Mouse (Mus musculus) large intestine, adult 2 months (tissue): ENCODE data around the gene Mavs. TPM values are rescaled to one million over a fixed set of nuclear protein-coding genes. Genes with fewer than 3 reads are reported as not detected.
"Not testable (repeated sequence)": the region's sequence is repeated elsewhere in the genome, so short reads cannot be mapped to it uniquely, and the experiment has no call there.

Experiments used
- DNase-seq: peaks from one replicate; pipeline ENCODE4 v3.0.0-alpha.2; 2012; ENCODE audit warnings: low read depth, low spot score
- WGBS: fragments of 180-500 bp; shearing (Covaris S2); methylation state at CpG from one replicate; pipeline ENCODE4 v1.1.7; 2018; 5-methylcytosine and 5-hydroxymethylcytosine counted together
- polyA plus RNA-seq: library from polyadenylated mRNA; depleted of rRNA; stranded (reverse); fragments of >200 nt; gene quantifications from 2 replicates; pipeline ENCODE4 v1.2.3, GENCODE M21; 2012

The Mavs gene
- polyA plus RNA-seq, 1 experiment, result 66.1 TPM

DNA sequence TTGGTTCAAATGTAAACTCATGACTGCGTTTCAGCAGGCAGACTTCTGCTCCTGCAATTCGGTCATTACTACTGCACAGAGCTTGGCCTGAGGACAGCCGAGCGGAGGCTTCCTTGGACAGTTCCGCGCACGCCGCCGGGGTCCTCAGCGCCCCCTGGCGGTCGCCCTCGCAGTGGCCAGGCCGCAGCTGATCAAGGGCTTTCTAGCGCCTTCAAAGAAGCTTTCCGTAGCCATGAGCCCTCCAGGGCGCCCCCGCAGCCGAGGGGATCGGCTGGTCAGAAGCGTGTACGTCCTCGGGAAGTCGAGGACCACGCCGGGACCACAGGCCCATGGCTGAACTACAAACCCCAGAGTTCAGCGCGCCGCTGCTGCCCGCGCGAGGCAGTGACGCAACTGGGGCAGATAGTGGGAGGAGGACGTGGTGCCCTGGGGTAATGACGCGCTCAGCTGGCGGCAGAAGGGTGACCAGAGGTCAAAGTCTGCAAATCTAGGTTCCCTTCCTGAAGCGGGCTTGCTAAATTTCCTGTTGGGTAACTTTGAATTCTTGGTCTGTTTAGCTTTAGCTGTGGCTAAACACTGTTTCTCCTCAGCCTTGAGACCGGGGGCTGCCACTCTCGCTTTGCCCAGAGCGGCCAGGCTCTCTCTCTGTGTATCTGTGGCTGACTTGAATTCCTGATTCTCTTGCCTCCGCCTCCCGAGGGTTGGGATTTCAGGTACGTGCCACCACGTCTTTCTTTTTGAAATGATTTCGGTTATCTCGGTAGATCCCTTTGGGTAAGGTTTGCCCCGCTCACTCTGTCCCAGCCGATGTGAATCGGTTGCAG lies 23.7 kb upstream of the Mavs start:
- DNase-seq, result no peak
- WGBS, result 1% methylated on average over 50 of the region's 50 CpGs

DNA sequence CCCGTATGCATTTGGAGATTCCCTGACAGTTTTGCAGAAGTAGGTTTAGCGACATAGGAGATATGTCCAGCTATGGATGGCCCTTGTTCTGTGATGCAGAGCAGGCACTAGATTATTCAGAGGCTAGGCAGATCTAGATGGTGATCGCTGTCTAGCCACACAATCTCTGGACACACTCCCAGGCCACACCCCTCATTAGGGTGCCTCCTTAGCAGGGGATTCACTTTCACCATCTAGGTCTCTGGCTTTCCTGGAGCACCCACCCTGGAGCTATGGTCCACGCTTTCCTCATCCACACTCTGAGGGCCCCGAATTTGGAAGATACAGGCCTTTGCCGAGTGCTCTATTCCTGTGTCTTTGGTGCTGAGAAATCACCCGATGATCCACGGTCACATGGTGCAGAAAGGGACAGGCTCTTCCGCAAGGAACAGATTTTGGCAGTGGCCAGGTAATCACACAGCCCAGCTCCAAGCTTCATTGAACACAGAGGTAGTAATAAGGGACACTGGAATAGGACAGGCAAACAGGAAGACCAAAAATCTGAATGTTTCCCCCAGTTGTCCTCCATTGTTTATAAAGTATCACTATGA lies 22.7 kb upstream of the Mavs start:
- WGBS, result 16% methylated on average over 9 of the region's 9 CpGs
- DNase-seq, result no peak

DNA sequence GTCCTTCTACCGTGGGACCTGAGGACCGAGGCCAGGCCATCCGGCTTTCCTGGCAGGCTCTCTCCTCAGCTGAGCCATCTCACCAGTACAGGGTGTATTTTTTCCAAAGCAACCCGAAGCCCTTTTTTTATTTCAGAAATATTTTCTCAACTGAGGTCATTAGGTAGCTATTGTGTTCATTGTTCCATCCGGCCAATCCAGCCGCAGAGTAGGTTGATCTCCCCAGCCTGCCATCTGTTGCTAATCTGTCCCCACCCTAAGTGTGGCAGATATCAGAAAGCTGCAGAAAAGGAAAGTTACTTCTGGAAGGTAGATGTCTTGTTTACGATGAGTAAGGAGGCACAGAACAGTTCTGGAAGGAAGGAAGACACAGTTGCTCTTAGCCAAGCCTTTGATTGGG lies 20.1 kb upstream of the Mavs start:
- DNase-seq, result no peak
- 44% methylated on average over 7 of the region's 7 CpGs for WGBS

DNA sequence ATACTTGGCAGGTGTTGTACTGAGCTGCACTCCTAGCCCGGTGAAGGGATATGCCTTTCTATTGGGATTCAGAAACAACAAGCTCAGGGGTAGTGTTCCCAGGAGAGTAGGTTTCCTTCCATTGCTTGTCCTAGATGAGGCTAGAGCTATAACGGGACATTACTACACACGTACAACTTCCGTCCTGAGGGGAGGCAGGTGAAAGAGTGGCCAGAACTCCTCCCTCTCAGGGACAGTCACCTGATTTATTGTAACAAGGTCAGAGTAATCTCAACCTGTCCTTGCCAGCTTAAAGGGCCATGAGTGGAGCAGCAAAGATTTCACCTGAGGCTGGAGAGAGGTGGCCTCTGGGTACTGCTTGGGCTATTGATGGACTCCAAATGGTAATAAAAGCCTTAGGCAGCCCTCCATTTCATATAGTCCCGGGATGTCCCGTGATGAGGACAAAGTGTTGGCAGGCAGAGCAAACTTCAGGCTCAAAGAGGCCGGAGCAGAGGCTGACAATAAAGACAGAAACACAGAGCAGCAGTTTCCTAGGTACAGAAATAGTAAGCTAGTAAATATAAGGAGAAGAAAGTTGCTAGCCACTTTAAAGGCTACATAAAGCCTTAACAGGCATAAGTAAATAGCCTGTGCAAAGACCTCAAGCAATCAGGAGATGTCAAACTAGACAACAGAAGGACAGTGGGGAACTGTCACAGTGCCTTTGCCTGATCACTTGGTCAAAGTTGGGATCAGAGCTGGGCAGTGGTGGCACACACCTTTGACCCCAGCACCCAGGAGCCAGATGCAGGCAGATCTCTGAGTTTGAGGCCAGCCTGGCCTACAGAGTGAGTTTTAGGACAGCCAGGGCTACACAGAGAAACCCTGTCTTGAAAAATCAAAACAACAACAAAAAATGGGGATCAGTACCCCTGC lies 17.7 kb upstream of the Mavs start:
- 21% methylated on average over 7 of the region's 7 CpGs for WGBS
- DNase-seq, result no peak

DNA sequence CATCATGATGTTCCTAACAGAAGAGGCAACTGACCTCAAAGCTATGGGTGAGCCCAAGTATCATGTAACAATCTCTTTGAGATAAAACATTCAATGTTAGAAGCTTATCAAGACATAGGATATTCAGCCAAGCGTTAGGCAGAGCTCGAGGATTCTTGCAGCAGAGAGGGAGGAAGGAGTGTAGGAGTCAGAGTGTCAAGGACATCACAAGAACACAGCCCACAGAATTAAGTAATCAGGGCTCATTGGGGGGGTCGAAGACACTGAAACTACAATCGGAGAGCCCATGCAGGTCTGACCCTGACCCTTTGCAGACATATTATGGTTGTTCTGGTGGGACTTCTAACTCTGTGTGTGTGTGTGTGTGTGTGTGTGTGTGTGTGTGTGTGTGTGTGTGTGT lies 13.8 kb upstream of the Mavs start:
- 83% methylated on average over 4 of the region's 4 CpGs for WGBS
- no peak for DNase-seq

DNA sequence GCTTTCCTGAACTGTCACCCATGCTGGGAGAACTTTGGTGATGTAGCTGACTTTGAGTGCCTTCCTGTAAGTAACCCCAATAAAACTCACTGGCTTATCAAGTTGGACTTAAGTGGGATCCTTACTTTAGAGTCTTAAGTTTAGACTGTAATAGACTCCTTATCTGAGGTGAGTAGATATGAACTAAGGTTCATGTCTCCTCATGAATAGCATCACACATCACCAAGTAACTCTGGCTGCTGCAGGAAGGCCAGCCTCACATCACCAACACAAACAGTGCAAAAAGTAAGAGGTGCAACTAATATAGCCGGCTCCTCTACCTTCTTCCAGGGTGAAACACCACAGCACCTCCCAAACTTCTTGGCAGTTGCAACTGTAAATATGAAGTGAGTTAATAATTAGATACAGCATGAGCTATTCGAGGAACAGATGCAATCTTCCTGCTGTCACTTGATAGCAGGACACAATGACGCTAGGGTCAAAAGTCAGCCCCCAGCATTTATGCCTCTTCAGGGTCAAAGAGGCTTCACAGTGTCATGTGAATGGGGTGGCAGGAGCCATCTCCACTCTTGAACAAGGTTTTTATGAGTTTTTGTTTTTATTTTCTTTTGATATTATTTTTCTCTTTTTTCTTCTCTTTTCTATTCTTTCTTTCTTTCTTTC lies 11.9 kb upstream of the Mavs start:
- WGBS, result 34% methylated on average over 3 of the region's 3 CpGs
- DNase-seq, result no peak

DNA sequence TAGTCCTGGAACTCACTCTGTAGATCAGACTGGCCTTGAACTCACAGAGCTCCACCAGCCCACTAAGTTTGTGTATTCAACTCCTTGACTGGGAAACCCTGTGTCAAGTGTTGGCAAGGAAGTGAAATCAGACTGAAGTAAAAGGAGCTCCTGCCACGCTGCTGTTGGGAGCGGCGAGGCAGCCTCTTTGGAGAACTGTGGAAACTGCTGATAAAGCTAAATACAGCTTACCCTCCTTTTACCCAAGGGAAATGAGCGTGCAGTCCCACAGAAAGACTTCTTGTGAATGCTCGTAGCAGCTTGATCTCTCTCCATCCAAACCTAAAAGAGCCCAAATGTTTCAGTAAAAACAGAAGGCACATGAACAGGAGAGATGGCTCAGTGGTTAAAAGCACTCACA lies 11.3 kb upstream of the Mavs start:
- 17% methylated on average over 5 of the region's 5 CpGs for WGBS
- no peak for DNase-seq

DNA sequence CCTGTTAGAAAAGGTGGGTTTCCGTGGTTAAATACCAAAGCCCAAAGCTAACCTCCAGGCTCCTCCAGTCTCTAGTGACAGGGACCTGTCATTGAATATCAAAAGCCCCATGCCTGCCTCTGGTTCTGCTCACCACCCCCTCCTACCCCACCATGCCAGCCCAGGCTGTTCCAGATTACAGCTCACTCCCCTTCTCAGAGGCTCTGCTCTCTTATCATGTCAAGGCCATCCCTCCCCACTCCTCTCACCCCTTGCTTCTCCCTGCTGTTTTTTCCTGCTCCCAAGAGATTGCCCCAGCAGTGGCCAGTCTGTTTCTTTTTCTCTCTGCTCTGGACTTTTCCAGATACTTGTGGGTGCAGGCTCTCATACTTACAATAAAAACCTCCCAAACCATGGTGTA lies 10.3 kb upstream of the Mavs start:
- no peak for DNase-seq
- WGBS, result 96% methylated on average over 1 of the region's 1 CpGs

DNA sequence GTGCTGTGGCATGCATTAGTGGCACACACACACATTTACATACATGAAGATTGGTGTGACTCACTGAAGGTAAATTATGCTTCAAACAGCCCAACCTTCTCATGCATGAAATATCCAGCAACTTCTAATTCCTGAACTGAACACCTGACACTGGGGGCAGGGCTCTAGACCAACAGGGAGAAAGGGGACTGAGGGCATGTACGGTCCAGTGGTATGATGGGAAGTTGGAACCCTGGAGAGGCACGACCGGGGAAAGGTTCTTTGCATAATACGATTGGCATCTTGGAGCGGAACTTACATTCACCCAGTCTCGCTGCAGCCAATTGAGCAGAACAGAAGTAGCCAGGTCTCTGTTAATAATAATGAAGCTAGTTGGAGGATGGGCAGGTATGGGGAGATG lies 8.7 kb upstream of the Mavs start:
- no peak for DNase-seq
- 93% methylated on average over 6 of the region's 6 CpGs for WGBS

DNA sequence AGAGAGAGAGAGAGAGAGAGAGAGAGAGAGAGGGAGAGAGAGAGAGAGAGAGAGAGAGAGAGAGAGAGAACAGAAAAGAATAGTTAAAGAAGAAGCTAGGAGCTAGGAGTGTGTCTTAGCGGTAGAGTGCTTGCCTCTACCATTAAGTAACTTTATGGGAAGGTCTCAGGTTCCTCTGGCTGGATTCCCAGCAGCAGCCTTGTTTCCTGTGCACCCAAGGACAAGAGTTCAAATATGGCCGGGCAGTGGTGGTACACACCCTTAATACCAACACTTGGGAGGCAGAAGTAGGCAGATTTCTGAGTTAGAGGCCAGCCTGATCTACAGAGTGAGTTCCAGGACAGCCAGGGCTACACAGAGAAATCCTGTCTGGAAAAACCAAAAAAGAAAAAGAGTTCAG lies 7.2 kb upstream of the Mavs start:
- WGBS, result 33% methylated on average over 2 of the region's 2 CpGs

DNA sequence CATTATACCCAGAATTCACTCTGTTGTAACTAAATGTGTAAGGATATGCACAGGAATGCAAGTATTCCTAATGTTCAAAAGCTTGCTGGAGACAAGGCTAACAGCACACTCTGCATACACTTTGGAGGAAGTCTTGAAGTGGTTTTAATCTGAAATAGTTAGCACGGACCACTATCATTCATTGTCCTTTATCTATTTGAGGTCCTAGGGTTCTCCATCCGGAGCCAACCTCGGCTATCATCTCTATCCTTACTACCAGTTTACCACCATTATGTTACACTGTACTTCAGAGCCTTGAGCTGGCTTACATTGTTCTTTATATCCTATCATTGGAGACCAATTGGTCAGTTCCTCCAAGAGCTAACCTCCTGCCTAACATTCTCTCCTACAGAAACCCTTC lies 6.6 kb upstream of the Mavs start:
- WGBS, result 91% methylated on average over 3 of the region's 3 CpGs
- DNase-seq, result no peak

More for the DNA sequence above, 7.2 kb upstream of the Mavs start:
- not testable (repeated sequence) for DNase-seq

DNA sequence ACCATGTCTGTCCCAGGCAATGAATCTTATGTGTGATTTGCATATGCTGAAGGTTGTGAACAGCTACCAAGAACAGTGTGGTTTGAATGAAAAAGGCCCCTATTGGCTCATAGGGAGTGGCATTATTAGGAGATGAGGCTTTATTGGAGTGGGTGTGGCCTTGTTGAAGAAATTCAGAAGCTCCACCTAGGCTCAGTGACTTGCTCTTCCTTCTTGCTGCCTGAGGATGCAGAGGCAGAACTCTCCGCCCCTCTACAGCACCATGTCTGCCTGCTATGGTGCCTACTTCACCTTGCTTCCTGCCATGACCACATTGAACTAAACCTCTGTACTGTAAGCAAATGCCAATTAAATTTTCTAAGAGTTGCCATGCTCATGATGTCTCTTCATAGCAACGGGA lies 1.3 kb upstream of the Mavs start:
- WGBS, result 43% methylated on average over 2 of the region's 2 CpGs
- no peak for DNase-seq

DNA sequence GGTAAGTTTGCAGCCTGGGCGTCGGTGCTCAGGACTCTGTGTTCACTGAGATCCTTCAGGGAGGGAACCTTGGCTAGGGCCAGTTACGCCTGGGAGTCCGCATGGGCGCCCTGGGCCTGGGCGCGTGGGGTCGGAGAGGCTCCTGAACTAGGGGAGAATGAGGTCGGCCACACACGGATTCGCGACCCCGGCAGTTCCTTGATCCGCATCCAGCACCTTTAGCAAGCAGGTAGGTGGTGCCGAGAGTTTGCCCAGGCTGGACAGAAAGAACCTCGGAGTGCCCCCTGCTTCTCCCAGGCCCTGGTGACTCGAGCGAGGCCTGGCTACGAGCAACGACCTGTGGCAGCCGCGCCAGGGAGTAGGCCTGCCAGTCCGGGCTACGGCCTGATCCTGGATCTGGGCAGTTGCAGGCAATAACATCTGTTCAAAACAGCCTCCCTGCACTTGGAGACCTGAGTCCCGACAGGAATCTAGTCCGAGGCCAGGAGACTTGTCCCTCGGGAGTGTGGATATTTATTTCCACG lies 326 bp downstream of the Mavs start:
- 1% methylated on average over 28 of the region's 28 CpGs for WGBS
- no peak for DNase-seq

DNA sequence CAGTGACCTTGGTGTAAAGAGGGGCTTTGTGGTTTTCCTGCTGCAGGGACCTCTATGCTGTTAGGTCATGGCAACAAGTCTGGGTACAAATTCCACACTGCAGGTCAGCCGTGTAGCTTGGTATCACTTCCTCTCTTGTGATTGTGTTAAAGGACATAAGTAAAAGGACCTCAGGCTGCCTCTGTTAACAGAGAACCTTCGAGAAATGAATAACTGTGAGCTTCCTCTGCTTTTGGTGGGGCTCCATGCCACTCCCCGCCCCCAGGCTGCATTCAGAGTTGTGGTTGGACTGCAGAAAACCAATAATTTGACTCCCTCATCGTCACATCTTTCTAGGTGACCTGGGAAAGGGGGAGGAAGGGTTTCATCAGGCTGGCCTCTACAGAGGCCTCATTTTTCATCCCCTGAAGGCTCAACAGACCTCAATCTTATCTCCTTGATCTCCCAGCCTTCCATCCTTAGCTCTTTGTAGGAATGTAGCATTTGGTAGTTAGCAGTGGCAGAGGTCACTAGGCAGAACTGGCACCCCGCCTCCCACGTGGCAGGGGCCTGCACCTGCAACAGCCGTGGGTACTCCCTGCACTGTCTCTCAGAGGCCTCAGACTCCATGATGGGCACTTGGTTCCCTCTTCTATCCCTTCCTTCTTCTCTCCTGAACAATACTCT lies 1.2 kb downstream of the Mavs start:
- WGBS, result 34% methylated on average over 7 of the region's 7 CpGs

DNA sequence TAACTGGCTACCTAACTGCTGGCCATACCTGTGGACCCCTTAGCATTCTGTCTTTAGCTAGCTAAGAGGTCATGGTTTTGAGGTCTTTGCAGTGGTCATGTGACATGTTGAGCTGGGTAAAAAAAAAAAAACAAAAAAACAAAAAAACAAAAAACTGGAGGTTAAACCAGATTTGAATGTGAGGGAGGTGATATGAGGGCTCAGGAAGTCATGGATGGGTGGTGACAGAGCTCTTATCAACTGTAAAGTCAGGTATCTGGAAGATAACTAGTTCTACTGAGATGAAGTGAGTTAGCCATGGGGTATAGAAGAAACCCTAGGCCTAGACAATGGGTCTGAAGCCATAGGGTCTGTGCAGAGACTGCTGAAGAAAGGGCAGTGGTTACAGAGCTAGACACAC lies 8.3 kb downstream of the Mavs start:
- DNase-seq, result no peak

More for the DNA sequence above, 1.2 kb downstream of the Mavs start:
- no peak for DNase-seq

DNA sequence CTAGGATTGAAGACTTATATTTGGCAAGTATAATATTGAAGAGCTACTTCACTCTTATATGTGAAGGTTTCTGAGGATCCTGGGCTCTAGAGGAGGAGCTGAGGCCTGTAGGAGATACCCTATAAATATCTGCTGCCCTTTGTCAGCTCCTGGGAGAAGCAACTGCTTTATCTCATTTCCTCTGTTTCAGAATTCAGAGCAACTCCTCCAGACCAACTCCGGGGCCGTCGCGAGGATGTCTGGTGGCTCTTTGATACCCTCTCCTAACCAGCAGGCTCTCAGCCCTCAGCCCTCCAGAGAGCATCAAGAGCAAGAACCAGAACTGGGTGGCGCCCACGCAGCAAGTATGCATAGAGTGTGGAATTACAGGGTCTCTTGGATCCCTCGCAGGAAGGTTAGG lies 9.1 kb downstream of the Mavs start:
- no peak for DNase-seq
- WGBS, result 88% methylated on average over 7 of the region's 7 CpGs

DNA sequence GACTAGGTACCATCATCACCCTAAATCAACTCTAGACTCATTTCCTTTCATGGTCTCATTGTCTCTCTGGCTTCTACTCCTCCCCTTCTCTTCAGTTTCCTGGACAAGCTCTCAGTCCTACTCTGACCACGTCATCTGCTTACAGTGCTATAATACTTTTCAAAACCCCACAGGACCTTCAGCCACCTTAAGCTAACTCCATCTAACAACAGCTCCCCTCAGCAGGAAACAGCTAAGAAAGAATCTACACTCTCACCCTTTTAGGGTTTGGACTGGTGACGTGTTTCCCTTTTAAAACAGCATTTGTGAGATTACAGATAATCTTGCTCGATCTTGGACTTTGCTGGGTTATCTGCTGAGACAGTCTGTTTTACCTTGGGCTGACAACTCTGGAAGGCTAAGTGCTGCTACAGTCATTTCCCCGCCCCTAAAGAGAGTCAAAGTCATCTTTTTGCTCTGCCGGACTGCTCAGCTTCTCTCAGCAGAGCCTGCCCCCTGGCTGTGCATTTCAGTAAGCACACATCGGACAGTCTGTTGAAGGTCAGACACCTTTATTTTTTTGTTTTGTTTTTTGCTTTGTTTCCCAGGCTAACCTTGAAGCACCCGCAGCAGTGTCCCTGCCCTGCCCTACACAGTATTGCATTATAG lies 19.9 kb downstream of the Mavs start:
- WGBS, result 1% methylated on average over 7 of the region's 7 CpGs
- no peak for DNase-seq

DNA sequence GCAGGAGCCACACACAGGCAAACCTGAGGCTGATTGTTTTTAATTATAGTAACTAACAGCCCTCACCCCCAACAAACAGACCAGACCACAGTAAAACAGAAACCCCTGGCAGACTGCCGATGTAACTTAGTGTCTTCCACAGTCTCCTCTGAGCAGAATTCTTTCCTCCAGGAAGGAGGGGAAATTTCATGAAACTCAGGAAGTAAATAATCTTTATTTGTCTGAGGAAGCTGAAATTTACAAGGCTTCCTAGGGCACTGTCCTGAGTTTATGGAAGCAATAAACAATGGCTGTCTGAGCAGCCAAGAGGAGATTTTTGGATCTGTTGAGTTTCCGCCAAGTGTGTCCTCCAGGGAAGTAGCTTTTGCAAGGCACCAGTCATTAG lies 20.5 kb downstream of the Mavs start:
- DNase-seq, result no peak
- 4% methylated on average over 2 of the region's 2 CpGs for WGBS

DNA sequence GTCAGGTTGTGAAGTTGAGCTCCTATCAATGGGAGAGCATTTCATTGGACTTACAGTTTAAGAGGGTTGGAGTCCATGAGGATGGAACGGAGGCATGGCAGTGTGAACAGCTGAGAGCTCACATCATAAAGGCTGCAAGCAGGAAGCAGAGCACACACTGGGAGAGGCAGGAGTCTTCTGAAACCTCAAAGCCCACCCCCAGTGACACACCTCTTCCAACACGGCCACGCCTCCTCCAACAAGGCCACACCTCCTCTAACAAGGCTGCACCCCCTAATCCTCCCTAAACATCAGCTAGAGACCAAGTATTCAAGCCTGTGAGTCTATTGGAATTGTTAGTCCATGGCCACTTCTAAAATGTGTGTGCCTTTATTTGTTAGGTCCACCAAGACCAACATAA lies 21.9 kb downstream of the Mavs start:
- WGBS, result 67% methylated on average over 3 of the region's 3 CpGs
- no peak for DNase-seq
